Mouse (Mus musculus): ENCODE results near the gene Ccdc160.

GRCm38 (mm10) chrX:52819338-52819737 is 28.3 kb downstream of the Ccdc160 start:
- TF ChIP-seq POLR2A (IDR thresholded peaks at IDR 0.05; ENCODE audit: control insufficient read depth, low read depth, low read length) (no peak), CTCF (IDR thresholded peaks at IDR 0.05; ENCODE audit: control insufficient read depth, insufficient read depth, insufficient replicate concordance, low read depth, low read length) (no peak)
